Mouse (Mus musculus) midbrain, embryonic 13.5 days (tissue): ENCODE measurements around the gene Zfp987. TPM values are rescaled to one million over a fixed set of nuclear protein-coding genes. Genes with fewer than 3 reads are reported as not detected.
"Not testable (repeated sequence)": the region's sequence is repeated elsewhere in the genome, so short reads cannot be mapped to it uniquely, and the experiment has no call there.

Experiments used
- ATAC-seq: fragments of 200-750 bp; cut with Nextera tagmentation; 2 replicates; pipeline ENCODE4 v1.8.0; 2017; ENCODE audit warnings: mild to moderate bottlenecking, moderate TSS enrichment, moderate library complexity
- H3K27ac ChIP-seq: fragments of 300-500 bp; sonication (generic); 2 replicates; pipeline ENCODE4 v1.5.1; 2015; ENCODE audit warnings: inconsistent platforms, mild to moderate bottlenecking, moderate library complexity
- H3K27me3 ChIP-seq: fragments of 300-500 bp; sonication (generic); 2 replicates; pipeline ENCODE4 v1.6.1; 2015; ENCODE audit warnings: mild to moderate bottlenecking, inconsistent platforms
- H3K36me3 ChIP-seq: fragments of 300-500 bp; sonication (generic); 2 replicates; pipeline ENCODE4 v1.6.1; 2015; ENCODE audit warnings: mild to moderate bottlenecking, inconsistent platforms
- H3K4me1 ChIP-seq: fragments of 300-500 bp; sonication (generic); replicated peaks from 2 replicates; pipeline ENCODE4 v1.6.1; 2015; ENCODE audit warnings: inconsistent platforms
- H3K4me2 ChIP-seq: fragments of 300-500 bp; sonication (generic); replicated peaks from 2 replicates; pipeline ENCODE4 v1.6.1; 2015; ENCODE audit warnings: moderate library complexity, mild to moderate bottlenecking, inconsistent platforms
- H3K4me3 ChIP-seq: fragments of 300-500 bp; sonication (generic); replicated peaks from 2 replicates; pipeline ENCODE4 v1.5.1; 2015; ENCODE audit warnings: mild to moderate bottlenecking, inconsistent platforms
- H3K9ac ChIP-seq: fragments of 300-500 bp; sonication (generic); replicated peaks from 2 replicates; pipeline ENCODE4 v1.6.1; 2015; ENCODE audit warnings: mild to moderate bottlenecking, inconsistent platforms
- H3K9me3 ChIP-seq: fragments of 300-500 bp; sonication (generic); 2 replicates; pipeline ENCODE4 v1.6.1; 2016; ENCODE audit warnings: mild to moderate bottlenecking, inconsistent platforms
- WGBS: fragments of 180-500 bp; shearing (Covaris S2); methylation state at CpG from one replicate; pipeline ENCODE4 v1.1.7; 2015; 5-methylcytosine and 5-hydroxymethylcytosine counted together
- polyA plus RNA-seq: library from polyadenylated mRNA; unstranded; fragments of >200 nt; fragmentation: Nextera tagmentation; extraction: Ambion mirVana; gene quantifications from 2 replicates; pipeline ENCODE4 v1.2.1, GENCODE M21; 2015

The Zfp987 gene
- polyA plus RNA-seq, 1 experiment from 2014 or later: not detected

DNA sequence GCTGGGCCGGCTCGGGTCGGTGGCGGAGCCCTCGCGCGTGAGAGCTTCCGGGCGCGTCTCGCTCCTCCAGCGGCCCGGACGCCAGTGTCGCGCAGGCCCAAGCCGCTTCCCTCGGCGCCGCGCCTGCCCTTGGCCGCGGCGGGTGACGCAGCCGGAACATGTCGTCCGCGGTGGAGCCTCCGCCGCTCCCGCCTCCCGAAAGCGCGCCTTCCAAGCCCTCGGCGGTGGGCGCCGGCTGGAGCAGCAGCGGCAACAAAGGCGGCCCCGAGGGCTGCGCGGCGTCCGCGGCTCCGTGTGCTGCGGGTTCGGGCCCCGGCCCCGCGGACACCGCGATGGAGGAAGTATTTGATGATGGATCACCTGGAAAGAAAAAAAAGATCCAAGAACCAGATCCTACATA, 29.5 kb upstream of the Zfp987 start:
- peak overlapping the region; percentile 33 for H3K4me2 ChIP-seq
- not testable (repeated sequence) for H3K9ac ChIP-seq, ATAC-seq, H3K27ac ChIP-seq, H3K36me3 ChIP-seq, H3K4me1 ChIP-seq, H3K27me3 ChIP-seq
- WGBS: 26% methylated on average over 55 of the region's 55 CpGs
- peaks cover 31% of the 10 kb centered on the region for H3K9me3 ChIP-seq
- H3K4me3 ChIP-seq: peak overlapping the region; percentile 20

GRCm38 (mm10) chr4:146073264-146073663, 23.8 kb upstream of the Zfp987 start:
- not testable (repeated sequence) for H3K9me3 ChIP-seq, H3K27ac ChIP-seq, ATAC-seq, H3K4me1 ChIP-seq, H3K36me3 ChIP-seq, H3K4me2 ChIP-seq, H3K4me3 ChIP-seq, H3K9ac ChIP-seq, H3K27me3 ChIP-seq
- 77% methylated on average over 7 of the region's 7 CpGs for WGBS

DNA sequence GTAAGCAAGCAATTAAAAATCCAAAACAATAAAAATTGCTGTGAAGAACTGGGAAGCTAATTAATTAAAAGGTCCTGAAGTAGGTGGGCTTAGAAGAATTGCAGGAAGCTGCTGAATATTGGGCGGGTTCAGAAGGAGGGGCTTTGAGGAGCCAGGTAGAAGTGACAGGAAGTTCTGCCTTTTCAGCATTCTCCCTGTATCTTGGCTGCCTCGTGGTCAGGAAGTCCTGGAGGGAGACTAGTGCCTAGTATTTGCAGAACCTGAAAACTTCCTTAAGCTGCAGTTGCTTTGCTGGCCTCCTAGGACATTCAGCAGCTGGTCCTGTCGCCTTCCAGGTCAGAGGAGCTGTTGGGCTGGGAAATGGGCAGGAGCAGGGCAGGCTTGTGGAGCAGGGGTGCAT, 4.3 kb downstream of the Zfp987 start:
- not testable (repeated sequence) for H3K4me2 ChIP-seq, H3K9me3 ChIP-seq, H3K36me3 ChIP-seq, H3K9ac ChIP-seq, H3K27ac ChIP-seq, H3K4me1 ChIP-seq, H3K27me3 ChIP-seq, H3K4me3 ChIP-seq, ATAC-seq
- 33% methylated on average over 3 of the region's 3 CpGs for WGBS

DNA sequence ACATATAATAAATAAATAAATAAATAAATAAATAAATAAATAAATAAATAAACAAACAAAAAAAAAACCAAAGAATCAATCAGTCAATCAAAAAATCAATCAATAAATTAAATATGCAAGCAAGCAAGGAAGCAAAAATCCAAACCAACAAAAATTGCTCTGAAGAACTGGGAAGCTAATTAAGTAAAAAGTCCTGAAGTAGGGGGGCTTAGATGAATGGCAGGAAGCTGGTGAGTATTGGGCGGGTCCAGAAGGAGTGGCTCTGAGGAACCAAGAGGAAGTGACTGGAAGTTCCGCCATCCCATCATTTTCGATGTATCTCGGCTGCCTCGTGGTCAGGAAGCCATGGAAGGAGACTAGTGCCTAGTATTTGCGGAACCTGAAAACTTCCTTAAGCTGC, 59.4 kb downstream of the Zfp987 start, which contains the start of gene Zfp600:
TSS of gene Zfp600 (plus strand) at position 301 of the 400 bp plus-strand sequence.
- not testable (repeated sequence) for H3K4me3 ChIP-seq, H3K9me3 ChIP-seq, H3K27me3 ChIP-seq, ATAC-seq, H3K36me3 ChIP-seq, H3K27ac ChIP-seq, H3K4me2 ChIP-seq, H3K4me1 ChIP-seq, H3K9ac ChIP-seq
- WGBS: no CpG with 5 or more reads among the region's 6 CpGs

GRCm38 (mm10) chr4:146162893-146163292, 65.8 kb downstream of the Zfp987 start:
- WGBS: 76% methylated on average over 4 of the region's 4 CpGs
- H3K27ac ChIP-seq, H3K27me3 ChIP-seq, H3K36me3 ChIP-seq, H3K4me3 ChIP-seq, H3K9me3 ChIP-seq, H3K9ac ChIP-seq, H3K4me2 ChIP-seq, H3K4me1 ChIP-seq, ATAC-seq: not testable (repeated sequence)

DNA sequence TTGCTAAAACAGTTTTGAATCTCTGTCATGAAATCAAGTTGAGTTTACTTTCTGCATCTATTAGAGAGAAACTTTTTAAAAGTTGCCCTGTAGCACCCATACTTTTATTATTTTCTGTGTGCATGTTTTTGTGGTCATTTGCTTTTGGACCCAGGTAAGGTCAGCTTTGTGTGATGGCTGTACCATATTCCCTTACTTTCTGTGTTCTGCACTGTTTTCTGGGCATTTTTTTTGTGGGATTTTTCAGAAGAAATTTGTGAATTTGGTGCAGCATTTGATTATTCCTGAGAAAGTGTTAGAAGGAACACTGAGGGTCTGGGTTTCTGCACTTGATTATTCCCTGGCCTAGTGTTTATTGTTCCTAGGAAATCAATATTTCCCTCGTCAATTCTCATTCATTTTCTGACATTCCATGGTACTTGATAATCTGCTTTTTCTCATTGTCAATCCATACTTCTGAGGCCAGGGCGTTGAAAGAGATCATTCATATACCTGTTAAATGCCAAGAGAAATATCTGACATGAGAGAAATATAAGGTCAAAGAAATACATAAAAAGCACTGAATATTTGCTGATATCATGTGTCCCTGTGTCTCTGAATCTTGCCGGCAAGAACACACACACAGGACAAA, 70.2 kb downstream of the Zfp987 start:
- not testable (repeated sequence) for H3K4me2 ChIP-seq, H3K27ac ChIP-seq, H3K4me1 ChIP-seq, H3K36me3 ChIP-seq, H3K27me3 ChIP-seq, H3K9ac ChIP-seq, H3K4me3 ChIP-seq
- peaks cover 15% of the 10 kb centered on the region for H3K9me3 ChIP-seq
- 82% methylated on average over 3 of the region's 3 CpGs for WGBS
- peak; percentile 50; the same call in 1 of the 2 replicates for ATAC-seq

DNA sequence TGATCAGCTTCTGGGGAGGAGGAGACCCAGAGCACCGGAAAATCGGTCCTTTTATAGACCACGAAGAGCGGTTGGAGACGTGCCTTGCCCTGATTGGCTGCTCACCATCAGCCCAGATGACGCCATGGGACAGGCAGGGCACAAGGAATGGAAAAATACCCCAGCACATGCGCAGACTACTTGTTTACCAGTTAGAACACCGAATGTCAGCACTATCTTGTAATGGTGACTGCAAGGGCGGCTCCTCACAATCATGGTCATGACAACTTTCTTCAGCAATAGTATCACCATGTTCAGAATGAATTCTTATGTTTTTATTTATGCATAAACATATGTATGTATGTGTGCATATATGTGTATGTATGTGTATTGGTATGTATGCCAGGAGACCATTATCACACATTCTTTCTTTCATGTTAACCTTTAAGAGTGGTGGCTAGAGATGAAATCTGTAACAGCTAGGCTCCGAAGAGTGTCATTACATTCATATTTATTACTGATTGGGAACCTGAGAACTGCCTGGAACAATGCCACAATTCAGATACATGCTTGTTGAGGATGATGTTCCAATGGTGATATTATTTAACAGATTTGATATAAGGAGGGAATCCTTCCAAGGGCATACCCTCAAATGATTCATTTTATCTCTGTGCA, 70.9 kb downstream of the Zfp987 start:
- H3K9ac ChIP-seq, H3K4me1 ChIP-seq, H3K27me3 ChIP-seq, H3K4me3 ChIP-seq, H3K36me3 ChIP-seq, H3K27ac ChIP-seq, H3K4me2 ChIP-seq: not testable (repeated sequence)
- WGBS: 84% methylated on average over 10 of the region's 10 CpGs
- peak; percentile 68 for ATAC-seq
- H3K9me3 ChIP-seq: peaks cover 15% of the 10 kb centered on the region

- not testable (repeated sequence) for H3K36me3 ChIP-seq, H3K4me2 ChIP-seq, H3K4me1 ChIP-seq, H3K4me3 ChIP-seq, H3K27ac ChIP-seq, H3K9ac ChIP-seq, H3K27me3 ChIP-seq
- peak; percentile 81 for ATAC-seq
- no CpG with 5 or more reads among the region's 2 CpGs for whole genome bisulfite sequencing
- H3K9me3 ChIP-seq: peaks cover 20% of the 10 kb centered on the region
These were observed 71.7 kb downstream of the Zfp987 start for GRCm38 (mm10) chr4:146168730-146169215.

DNA sequence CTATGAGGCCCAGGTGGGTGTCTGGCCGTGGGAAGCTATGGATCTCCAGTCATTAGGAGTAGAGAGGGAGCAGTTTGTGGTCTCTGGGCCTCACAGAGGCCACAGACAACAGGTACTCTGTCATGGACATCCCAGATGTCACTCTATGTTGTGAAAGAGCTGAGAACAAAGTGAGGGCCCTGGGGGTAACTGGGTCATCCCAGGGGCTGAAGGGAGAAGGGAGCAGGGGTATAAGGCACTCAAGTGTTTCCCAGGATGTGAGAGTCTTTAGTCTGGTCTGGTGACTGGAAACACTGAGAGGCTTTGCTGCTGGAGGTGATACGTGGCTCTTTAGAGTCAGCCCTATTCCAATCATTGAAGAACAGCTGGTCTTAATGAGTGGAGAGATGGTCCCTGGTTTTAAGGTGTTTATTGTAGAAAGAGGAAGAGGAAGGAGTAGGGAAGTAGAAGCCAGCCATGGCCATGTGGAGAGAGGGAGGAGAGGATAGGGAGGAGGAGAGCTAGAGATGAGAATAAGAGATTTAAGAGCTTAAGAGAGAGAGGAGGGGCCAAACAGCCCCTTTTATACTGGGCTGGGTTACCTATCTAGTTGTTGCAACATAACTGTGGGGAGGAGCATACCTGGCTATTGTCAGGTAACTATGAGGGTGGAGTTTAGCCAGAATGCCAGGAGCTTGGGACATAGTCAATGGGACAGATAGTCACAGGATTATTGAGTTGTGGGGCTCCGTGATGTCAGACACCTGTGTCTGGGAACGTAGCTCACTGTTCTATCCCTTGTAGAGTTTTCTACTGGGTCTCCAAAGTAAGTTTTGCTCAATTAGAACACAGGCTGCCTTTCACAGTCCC, 76.5 kb downstream of the Zfp987 start:
- H3K9me3 ChIP-seq: peaks cover 12% of the 10 kb centered on the region
- not testable (repeated sequence) for H3K4me1 ChIP-seq, H3K9ac ChIP-seq, H3K27me3 ChIP-seq, H3K36me3 ChIP-seq, H3K4me3 ChIP-seq, H3K27ac ChIP-seq, H3K4me2 ChIP-seq
- WGBS: 67% methylated on average over 4 of the region's 4 CpGs
- peak; percentile 73 for ATAC-seq

Other genes starting within 250 kb of the Zfp987 start
- gene Zfp986, start 228.5 kb upstream of the Zfp987 start, polyA plus RNA-seq: not detected in 2 replicates
- not detected in 2 replicates for gene Zfp600, start 59.5 kb downstream of the Zfp987 start, polyA plus RNA-seq